Mouse (Mus musculus): ENCODE measurements at regions not wholly inside any gene's neighbourhood (a gene's known extent, or its start where the extent isn't known, plus 50 kb on each side); places are given as distances from the start of the nearest gene placed in this dataset.

GRCm38 (mm10) chr13:16669281-16669680 is 657.6 kb downstream of the Inhba start:
- no peak for DNase-seq (ENCODE audit: low read depth)

- no peak for DNase-seq (ENCODE audit: low read depth)
Measured at GRCm38 (mm10) chr13:16670047-16670733, 658.5 kb downstream of the Inhba start.

- no peak for DNase-seq (ENCODE audit: low read depth)
Measured at GRCm38 (mm10) chr13:16670736-16671135, 659.1 kb downstream of the Inhba start.

- no peak for DNase-seq (ENCODE audit: low read depth)
Measured at GRCm38 (mm10) chr13:16676873-16677272, 665.2 kb downstream of the Inhba start.

- DNase-seq (ENCODE audit: low read depth): no peak
Measured at GRCm38 (mm10) chr13:16678246-16679024, 666.8 kb downstream of the Inhba start.

GRCm38 (mm10) chr13:16694201-16694600 is 682.5 kb downstream of the Inhba start:
- no peak for DNase-seq (ENCODE audit: low read depth)

GRCm38 (mm10) chr13:16700934-16701333 is 689.3 kb downstream of the Inhba start:
- no peak for DNase-seq (ENCODE audit: low read depth)

- DNase-seq (ENCODE audit: low read depth): no peak
Measured at GRCm38 (mm10) chr13:16702138-16702537, 690.5 kb downstream of the Inhba start.

- no peak for DNase-seq (ENCODE audit: low read depth)
Measured at GRCm38 (mm10) chr13:16705217-16706104, 693.8 kb downstream of the Inhba start.

- DNase-seq (ENCODE audit: low read depth): no peak
Measured at GRCm38 (mm10) chr13:16706105-16706442, 694.4 kb downstream of the Inhba start.

GRCm38 (mm10) chr13:16715296-16715960 is 703.8 kb downstream of the Inhba start:
- DNase-seq (ENCODE audit: low read depth): no peak

- DNase-seq (ENCODE audit: low read depth): no peak
Measured at GRCm38 (mm10) chr13:16716340-16716739, 704.7 kb downstream of the Inhba start.

- no peak for DNase-seq (ENCODE audit: low read depth)
Measured at GRCm38 (mm10) chr13:16716796-16717749, 705.4 kb downstream of the Inhba start.

GRCm38 (mm10) chr13:16720090-16720489 is 708.4 kb downstream of the Inhba start:
- no peak for DNase-seq (ENCODE audit: low read depth)

- DNase-seq (ENCODE audit: low read depth): no peak
Measured at GRCm38 (mm10) chr13:16725350-16725749, 713.7 kb downstream of the Inhba start.

- DNase-seq (ENCODE audit: low read depth): no peak
Measured at GRCm38 (mm10) chr13:16738313-16738712, 726.7 kb downstream of the Inhba start.

- no peak for DNase-seq (ENCODE audit: low read depth)
Measured at GRCm38 (mm10) chr13:16739563-16739962, 727.9 kb downstream of the Inhba start.

- no peak for DNase-seq (ENCODE audit: low read depth)
Measured at GRCm38 (mm10) chr13:16744237-16744636, 732.6 kb downstream of the Inhba start.

- no peak for DNase-seq (ENCODE audit: low read depth)
Measured at GRCm38 (mm10) chr13:16745644-16746043, 734.0 kb downstream of the Inhba start.

- no peak for DNase-seq (ENCODE audit: low read depth)
Measured at GRCm38 (mm10) chr13:16746451-16746850, 734.8 kb downstream of the Inhba start.

GRCm38 (mm10) chr13:16756264-16756663 is 744.6 kb downstream of the Inhba start:
- no peak for DNase-seq (ENCODE audit: low read depth)
